Mouse (Mus musculus) heart, embryonic 12.5 days (tissue): ENCODE measurements around the gene Zfp444. TPM values are rescaled to one million over a fixed set of nuclear protein-coding genes. Genes with fewer than 3 reads are reported as not detected.

Source experiments
- ATAC-seq: fragments of 200-750 bp; cut with Nextera tagmentation; 2 replicates; pipeline ENCODE4 v1.8.0; 2017; ENCODE audit warnings: moderate TSS enrichment, moderate library complexity; ENCODE audit not compliant: insufficient number of reproducible peaks, low FRiP score
- H3K27ac ChIP-seq: fragments of 300-500 bp; sonication (generic); 2 replicates; pipeline ENCODE4 v1.5.1; 2016; ENCODE audit warnings: mild to moderate bottlenecking, moderate library complexity; ENCODE audit not compliant: poor library complexity, severe bottlenecking
- H3K27me3 ChIP-seq: fragments of 300-500 bp; sonication (generic); replicated peaks from 2 replicates; pipeline ENCODE4 v1.6.1; 2016; ENCODE audit warnings: mild to moderate bottlenecking, moderate library complexity
- H3K36me3 ChIP-seq: fragments of 300-500 bp; sonication (generic); 2 replicates; pipeline ENCODE4 v1.6.1; 2016; ENCODE audit warnings: mild to moderate bottlenecking, moderate library complexity
- H3K4me1 ChIP-seq: fragments of 300-500 bp; sonication (generic); replicated peaks from 2 replicates; pipeline ENCODE4 v1.6.1; 2016; ENCODE audit warnings: mild to moderate bottlenecking
- H3K4me2 ChIP-seq: fragments of 300-500 bp; sonication (generic); 2 replicates; pipeline ENCODE4 v1.6.1; 2016; ENCODE audit warnings: mild to moderate bottlenecking, moderate library complexity
- H3K4me3 ChIP-seq: fragments of 300-500 bp; sonication (generic); 2 replicates; pipeline ENCODE4 v1.5.1; 2016; ENCODE audit warnings: mild to moderate bottlenecking
- H3K9ac ChIP-seq: fragments of 300-500 bp; sonication (generic); 2 replicates; pipeline ENCODE4 v1.6.1; 2016; ENCODE audit warnings: mild to moderate bottlenecking, moderate library complexity
- H3K9me3 ChIP-seq: fragments of 300-500 bp; sonication (generic); replicated peaks from 2 replicates; pipeline ENCODE4 v1.6.1; 2016; ENCODE audit warnings: mild to moderate bottlenecking, moderate library complexity
- WGBS: fragments of 180-500 bp; shearing (Covaris S2); methylation state at CpG from one replicate; pipeline ENCODE4 v1.1.7; 2016; 5-methylcytosine and 5-hydroxymethylcytosine counted together
- polyA plus RNA-seq: library from polyadenylated mRNA; unstranded; fragments of >200 nt; fragmentation: Nextera tagmentation; extraction: Ambion mirVana; gene quantifications from 2 replicates; pipeline ENCODE4 v1.2.1, GENCODE M21; 2016

Gene Zfp444
- polyA plus RNA-seq = 30.2 and 31.3 TPM in 2 replicates

DNA sequence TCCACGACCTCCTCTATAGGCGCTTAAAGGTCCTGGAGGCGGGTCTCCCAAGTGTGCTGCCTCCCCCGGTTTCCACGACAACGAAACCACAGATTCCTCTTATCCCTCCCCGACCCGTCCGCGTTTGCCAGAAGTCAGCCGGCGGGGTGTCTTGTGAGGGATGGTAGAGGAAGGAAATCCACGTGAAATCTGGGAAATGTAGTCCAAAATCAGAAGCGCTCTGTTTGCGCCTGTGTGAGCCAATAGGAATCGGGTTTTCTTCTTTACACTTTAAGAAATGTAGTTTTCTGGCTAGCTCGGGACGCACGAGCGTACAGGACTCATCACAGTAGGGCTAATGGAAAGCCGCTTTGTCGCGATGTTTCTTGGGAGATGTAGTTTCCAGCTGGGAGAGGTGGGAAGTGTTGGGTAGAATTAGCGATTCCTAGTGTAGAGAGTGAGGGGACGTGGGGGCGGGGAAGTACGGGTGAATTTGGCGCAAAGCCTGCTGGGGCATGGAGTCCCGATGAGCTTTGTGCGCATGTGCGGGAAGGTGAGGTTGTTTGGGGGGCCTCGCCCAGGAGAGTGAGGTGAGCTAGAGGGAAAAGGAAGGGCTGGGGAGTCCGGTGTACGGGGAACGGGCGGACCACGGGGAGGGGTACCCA, at the start of gene Zfp444:
Gene Zfp444 (plus strand): TSS at position 221 of the 644 bp plus-strand sequence.
- H3K9ac ChIP-seq = peak within 1 kb of the TSS; percentile 91
- peaks cover 7% of the 10 kb centered on the region; the same call in 1 of the 2 replicates for H3K36me3 ChIP-seq
- 1% methylated on average over 37 of the region's 37 CpGs for WGBS
- no peaks in the 10 kb centered on the region for H3K9me3 ChIP-seq
- peaks cover 18% of the 10 kb centered on the region for H3K4me1 ChIP-seq
- H3K4me2 ChIP-seq = peak within 1 kb of the TSS; percentile 98
- ATAC-seq = peak; percentile 90
- peak within 1 kb of the TSS; percentile 63 for H3K27ac ChIP-seq
- peak within 1 kb of the TSS; percentile 88 for H3K4me3 ChIP-seq
- H3K27me3 ChIP-seq = no peaks in the 10 kb centered on the region

GRCm38 (mm10) chr7:6126690-6127448, 45.2 kb upstream of the Zfp444 start:
- Histone ChIP-seq H3K9me3 (peaks cover 3% of the 10 kb centered on the region), H3K27me3 (no peaks in the 10 kb centered on the region), H3K36me3 (peaks cover 22% of the 10 kb centered on the region), H3K27ac (no peak overlapping the region), H3K4me1 (peaks cover 4% of the 10 kb centered on the region), H3K4me2 (peak overlapping the region; percentile 34; the same call in 1 of the 2 replicates), H3K9ac (no peak overlapping the region), H3K4me3 (no peak overlapping the region)
- WGBS = 29% methylated on average over 7 of the region's 7 CpGs
- ATAC-seq = peak; percentile 54

DNA sequence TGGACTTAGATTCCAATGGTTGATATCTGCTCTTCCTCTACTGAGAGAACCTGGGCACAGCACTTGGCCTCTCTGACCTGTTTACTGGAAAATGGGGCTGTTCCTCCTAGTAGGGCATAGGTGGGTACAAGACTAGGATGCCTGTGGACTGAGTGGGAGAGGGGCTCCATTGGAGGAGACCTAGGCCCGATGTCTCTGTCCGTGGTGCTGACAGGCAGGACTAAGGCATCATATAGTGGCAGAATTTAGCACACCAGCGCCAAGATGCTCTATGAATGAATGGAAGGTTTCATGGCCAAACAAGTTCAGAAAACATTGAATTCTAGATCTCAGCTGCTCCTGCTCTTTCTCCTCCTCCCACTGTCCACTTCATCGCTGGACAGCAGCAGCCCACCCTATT, 41.7 kb upstream of the Zfp444 start:
- Histone ChIP-seq H3K4me2 (no peak overlapping the region), H3K27ac (no peak overlapping the region), H3K4me1 (peaks cover 4% of the 10 kb centered on the region), H3K27me3 (no peaks in the 10 kb centered on the region), H3K9me3 (peaks cover 26% of the 10 kb centered on the region), H3K9ac (no peak overlapping the region), H3K36me3 (peaks cover 54% of the 10 kb centered on the region), H3K4me3 (no peak overlapping the region)
- 41% methylated on average over 4 of the region's 4 CpGs for WGBS
- no peak for ATAC-seq

GRCm38 (mm10) chr7:6132646-6133045, 39.4 kb upstream of the Zfp444 start:
- no peak overlapping the region for H3K4me3 ChIP-seq
- ATAC-seq = no peak
- peaks cover 71% of the 10 kb centered on the region for H3K36me3 ChIP-seq
- 77% methylated on average over 30 of the region's 30 CpGs for WGBS
- H3K27ac ChIP-seq = no peak overlapping the region
- no peaks in the 10 kb centered on the region for H3K4me1 ChIP-seq
- no peak overlapping the region for H3K9ac ChIP-seq
- no peaks in the 10 kb centered on the region for H3K27me3 ChIP-seq
- no peak overlapping the region for H3K4me2 ChIP-seq
- H3K9me3 ChIP-seq = peaks cover 26% of the 10 kb centered on the region

DNA sequence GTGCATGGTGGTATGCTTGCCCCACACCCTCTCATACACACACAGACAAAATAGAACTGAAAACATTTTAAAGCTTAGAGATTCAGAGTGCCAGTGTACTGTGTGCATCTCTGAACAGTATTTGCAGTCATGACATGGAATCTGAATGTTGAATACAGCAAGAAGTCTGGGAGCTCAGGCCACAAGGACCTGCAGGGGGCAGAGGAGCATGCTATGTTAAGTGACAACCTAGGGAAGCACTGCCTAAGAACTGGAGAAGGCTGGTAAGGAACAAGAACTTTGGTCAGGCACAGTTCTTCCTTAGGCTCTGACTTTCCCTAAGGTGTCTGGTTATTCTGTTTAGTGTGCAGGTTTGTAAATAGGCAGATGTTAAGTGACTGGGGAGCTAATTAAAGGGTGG, 35.5 kb upstream of the Zfp444 start:
- Histone ChIP-seq H3K4me1 (peaks cover 21% of the 10 kb centered on the region), H3K27me3 (no peaks in the 10 kb centered on the region), H3K9me3 (peaks cover 26% of the 10 kb centered on the region), H3K4me3 (no peak overlapping the region), H3K27ac (no peak overlapping the region), H3K9ac (no peak overlapping the region), H3K36me3 (peaks cover 71% of the 10 kb centered on the region), H3K4me2 (no peak overlapping the region)
- no peak for ATAC-seq

GRCm38 (mm10) chr7:6139295-6139694, 32.7 kb upstream of the Zfp444 start:
- H3K4me3 ChIP-seq = no peak overlapping the region
- no peak overlapping the region for H3K27ac ChIP-seq
- no peak for ATAC-seq
- no peaks in the 10 kb centered on the region for H3K27me3 ChIP-seq
- no peak overlapping the region for H3K4me2 ChIP-seq
- peaks cover 51% of the 10 kb centered on the region for H3K36me3 ChIP-seq
- peaks cover 37% of the 10 kb centered on the region for H3K4me1 ChIP-seq
- no peak overlapping the region for H3K9ac ChIP-seq
- no peaks in the 10 kb centered on the region for H3K9me3 ChIP-seq
- WGBS = 63% methylated on average over 3 of the region's 3 CpGs

DNA sequence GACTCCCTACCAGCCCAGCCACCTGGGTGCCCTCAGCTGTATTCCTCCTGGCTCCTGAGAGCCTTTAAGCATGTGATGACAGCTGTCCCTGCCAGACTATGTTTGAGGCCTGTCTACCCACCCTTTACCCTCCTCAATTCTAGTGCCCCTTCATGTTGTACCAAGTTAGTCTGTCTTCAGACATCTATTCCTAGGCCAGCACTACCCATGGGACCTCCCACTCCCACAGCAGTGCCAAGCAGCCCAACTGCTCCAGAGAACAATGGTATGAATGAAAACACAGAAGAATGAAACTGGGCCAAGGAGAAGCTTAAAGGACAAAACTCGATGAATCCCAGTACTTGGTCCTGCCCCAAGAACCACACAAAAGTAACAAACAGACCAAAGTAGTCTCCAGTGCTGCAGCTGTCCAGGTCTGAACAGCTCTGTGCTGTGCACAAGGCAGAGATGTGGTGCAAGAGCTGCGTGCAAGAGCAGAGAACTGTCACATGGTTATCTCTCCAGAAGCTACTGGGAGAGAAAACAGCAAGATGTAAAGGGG, 28.0 kb upstream of the Zfp444 start:
- no peak for ATAC-seq
- Histone ChIP-seq H3K4me1 (peaks cover 83% of the 10 kb centered on the region), H3K9me3 (no peaks in the 10 kb centered on the region), H3K36me3 (peaks cover 19% of the 10 kb centered on the region), H3K9ac (no peak overlapping the region), H3K4me3 (no peak overlapping the region), H3K27ac (peak overlapping the region; percentile 60), H3K4me2 (peak overlapping the region; percentile 23; the same call in 1 of the 2 replicates), H3K27me3 (no peaks in the 10 kb centered on the region)
- 56% methylated on average over 2 of the region's 2 CpGs for WGBS

DNA sequence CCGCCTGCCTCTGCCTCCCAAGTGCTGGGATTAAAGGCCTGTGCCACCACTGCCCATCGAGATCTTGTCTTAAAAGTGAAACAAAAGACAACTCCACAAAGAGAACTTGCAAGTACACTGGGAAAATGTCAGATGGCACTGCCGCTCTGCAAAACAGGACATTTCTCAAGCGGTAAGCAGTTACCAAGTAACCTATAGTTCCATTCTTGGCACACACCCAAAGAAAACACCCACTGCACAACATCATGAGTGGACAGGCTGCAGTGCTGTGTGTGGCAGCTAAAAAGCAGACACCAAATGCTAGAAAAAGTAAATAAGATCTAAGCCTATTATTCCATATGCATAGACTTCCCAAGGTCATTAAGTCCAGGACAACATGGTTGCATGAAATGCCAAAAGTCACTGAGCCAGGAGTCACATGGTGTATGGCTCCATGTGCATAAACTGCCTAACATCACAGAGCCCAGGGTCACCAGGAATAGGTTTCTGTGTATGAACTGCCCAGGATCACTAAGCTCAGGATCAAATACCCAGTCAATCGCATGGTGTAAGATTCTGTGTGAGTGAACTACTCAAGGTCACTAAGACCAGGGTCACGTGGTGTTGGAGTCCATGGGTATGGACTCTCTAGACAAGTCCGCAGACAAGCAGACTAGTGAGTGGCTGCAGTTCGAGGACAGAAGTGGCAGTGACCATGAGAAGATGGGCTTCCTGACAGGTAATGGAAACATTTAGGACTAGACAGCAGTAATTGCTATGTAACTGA, 26.4 kb upstream of the Zfp444 start:
- Histone ChIP-seq H3K36me3 (peaks cover 9% of the 10 kb centered on the region), H3K9ac (no peak overlapping the region), H3K4me1 (peaks cover 74% of the 10 kb centered on the region), H3K9me3 (no peaks in the 10 kb centered on the region), H3K27ac (peak overlapping the region; percentile 60), H3K4me2 (peak overlapping the region; percentile 14), H3K4me3 (no peak overlapping the region), H3K27me3 (no peaks in the 10 kb centered on the region)
- whole genome bisulfite sequencing = 74% methylated on average over 8 of the region's 8 CpGs
- no peak for ATAC-seq

DNA sequence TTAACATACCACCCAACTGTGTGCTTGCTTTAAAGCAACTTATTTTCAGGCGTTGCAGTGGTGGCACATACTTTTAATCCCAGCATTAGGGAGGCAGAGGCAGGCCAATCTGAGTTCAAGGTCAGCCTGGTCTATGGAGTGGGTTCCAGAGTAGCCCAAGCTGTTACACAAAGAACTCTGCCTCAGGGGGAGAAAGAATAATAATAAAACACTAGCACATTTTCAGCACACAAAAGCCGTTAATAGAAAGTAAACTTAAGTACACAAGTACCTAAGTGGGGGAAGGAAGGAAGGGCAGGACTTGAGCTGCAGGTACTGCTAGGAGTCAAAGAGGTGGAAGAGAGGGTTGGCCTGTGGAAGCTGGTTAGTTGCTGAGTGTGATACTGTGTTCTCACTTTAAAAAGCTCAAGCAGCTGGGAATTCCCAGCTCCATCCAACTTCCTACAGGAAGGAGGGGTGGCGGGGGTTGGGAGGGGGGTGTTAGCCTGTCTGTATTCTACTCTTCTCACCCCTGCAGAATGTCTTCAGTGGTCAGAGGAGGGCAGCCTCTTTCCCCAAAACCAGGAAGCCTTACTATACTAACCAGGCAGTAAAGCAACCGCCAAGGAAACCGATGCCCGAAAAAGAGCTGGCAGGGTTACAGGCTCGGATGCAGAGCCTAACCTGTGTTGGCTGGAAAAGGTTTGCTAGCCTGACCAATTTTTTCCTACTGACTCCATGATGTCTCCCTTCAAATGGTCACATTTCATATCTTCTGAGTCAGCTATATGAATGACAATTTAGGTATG, 25.6 kb upstream of the Zfp444 start:
- peaks cover 74% of the 10 kb centered on the region for H3K4me1 ChIP-seq
- H3K4me2 ChIP-seq = peak overlapping the region; percentile 14
- WGBS = 70% methylated on average over 7 of the region's 7 CpGs
- peak overlapping the region; percentile 60 for H3K27ac ChIP-seq
- 0 out of 2 replicates have a peak, but pooled peaks have one; percentile 31 for ATAC-seq
- peaks cover 7% of the 10 kb centered on the region for H3K36me3 ChIP-seq
- H3K9me3 ChIP-seq = no peaks in the 10 kb centered on the region
- no peak overlapping the region for H3K4me3 ChIP-seq
- H3K9ac ChIP-seq = no peak overlapping the region
- no peaks in the 10 kb centered on the region for H3K27me3 ChIP-seq

GRCm38 (mm10) chr7:6146982-6147325, 25.1 kb upstream of the Zfp444 start:
- peak overlapping the region; percentile 60 for H3K27ac ChIP-seq
- ATAC-seq = peak; percentile 66
- no peaks in the 10 kb centered on the region for H3K9me3 ChIP-seq
- H3K4me2 ChIP-seq = peak overlapping the region; percentile 14; the same call in 1 of the 2 replicates
- H3K36me3 ChIP-seq = peaks cover 3% of the 10 kb centered on the region
- 33% methylated on average over 2 of the region's 2 CpGs for WGBS
- H3K9ac ChIP-seq = no peak overlapping the region
- no peak overlapping the region for H3K4me3 ChIP-seq
- peaks cover 75% of the 10 kb centered on the region for H3K4me1 ChIP-seq
- H3K27me3 ChIP-seq = no peaks in the 10 kb centered on the region
